Mouse (Mus musculus): ENCODE data around the gene Rab31. TPM values are rescaled to one million over a fixed set of nuclear protein-coding genes. Genes with fewer than 3 reads are reported as not detected.

The Rab31 gene
- total RNA-seq, 2 experiments from 2014 or later, result 13.6 to 15.6 TPM

- ATAC-seq (replicated peaks; ENCODE audit: low FRiP score, poor library complexity, severe bottlenecking), result no peak
These were observed 30.2 kb downstream of the Rab31 start for GRCm38 (mm10) chr17:65742245-65742905.

DNA sequence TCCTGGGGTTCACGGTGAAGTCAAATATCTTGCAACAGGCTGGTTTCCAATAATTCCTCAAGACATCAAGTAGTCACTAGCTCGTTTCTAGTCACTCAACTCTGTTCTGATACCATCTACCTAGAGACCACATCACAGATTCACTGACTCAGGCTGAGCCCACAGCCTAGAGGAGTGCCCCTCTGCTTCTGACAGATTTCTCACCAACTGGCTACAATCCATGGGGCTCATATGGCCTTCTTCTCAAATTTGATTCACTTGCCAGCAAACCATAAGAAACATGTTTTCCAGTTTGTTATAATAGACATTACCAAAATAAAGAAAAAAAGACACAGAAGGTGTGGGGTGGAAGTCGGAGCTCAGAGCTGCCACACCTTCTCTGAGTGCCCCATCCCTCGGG, 31.0 kb downstream of the Rab31 start:
- ATAC-seq (replicated peaks; ENCODE audit: low FRiP score, poor library complexity, severe bottlenecking), result no peak

- ATAC-seq (replicated peaks; ENCODE audit: low FRiP score, poor library complexity, severe bottlenecking), result no peak
These were observed 32.5 kb downstream of the Rab31 start for GRCm38 (mm10) chr17:65739874-65740725.

DNA sequence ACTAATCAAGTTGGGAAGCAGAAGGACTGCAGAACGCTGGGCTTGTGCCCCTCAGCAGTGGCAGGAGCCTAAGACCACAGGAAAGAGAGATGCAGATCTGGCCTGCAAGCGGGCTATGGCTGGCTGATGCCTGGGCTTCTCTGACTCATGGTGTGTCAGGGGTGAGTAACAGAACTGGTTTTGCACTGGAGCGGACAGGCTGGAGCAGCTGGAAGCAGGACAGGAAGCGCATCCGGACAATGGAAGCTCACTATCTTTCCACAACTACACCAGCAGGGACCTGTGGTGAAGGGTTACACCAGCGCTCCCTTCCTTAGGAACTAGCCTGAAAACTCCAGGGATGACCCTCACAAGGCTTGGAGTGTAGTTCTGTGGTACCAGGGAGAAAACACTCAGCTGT, 34.9 kb downstream of the Rab31 start:
- no peak for ATAC-seq (replicated peaks; ENCODE audit: low FRiP score, poor library complexity, severe bottlenecking)

- no peak for ATAC-seq (replicated peaks; ENCODE audit: low FRiP score, poor library complexity, severe bottlenecking)
These were observed 35.4 kb downstream of the Rab31 start for GRCm38 (mm10) chr17:65737175-65737574.

GRCm38 (mm10) chr17:65735088-65735487, 37.5 kb downstream of the Rab31 start:
- no peak for ATAC-seq (replicated peaks; ENCODE audit: low FRiP score, poor library complexity, severe bottlenecking)

- ATAC-seq (replicated peaks; ENCODE audit: low FRiP score, poor library complexity, severe bottlenecking), result no peak
These were observed 39.9 kb downstream of the Rab31 start for GRCm38 (mm10) chr17:65732666-65733065.

DNA sequence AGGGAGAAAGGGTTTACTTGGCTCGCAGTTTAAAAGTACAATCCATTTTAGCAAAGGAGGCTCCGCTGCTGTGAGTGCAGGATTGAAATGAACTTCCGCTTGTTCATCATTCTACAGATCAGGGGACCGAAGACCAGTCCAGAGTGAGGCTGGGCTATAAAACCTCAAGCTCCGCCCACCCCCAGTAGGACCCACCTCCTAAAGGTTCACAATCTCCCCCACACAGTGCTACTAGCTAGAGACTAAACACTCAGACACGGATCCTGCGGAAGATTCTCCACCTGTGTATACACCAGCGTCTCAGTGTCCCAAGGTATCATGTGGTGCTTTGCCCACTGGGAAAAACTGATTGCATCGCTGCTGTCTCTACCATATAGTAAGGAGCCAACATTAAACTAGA, 40.8 kb downstream of the Rab31 start:
- no peak for ATAC-seq (replicated peaks; ENCODE audit: low FRiP score, poor library complexity, severe bottlenecking)

GRCm38 (mm10) chr17:65729945-65730741, 42.4 kb downstream of the Rab31 start:
- no peak for ATAC-seq (replicated peaks; ENCODE audit: low FRiP score, poor library complexity, severe bottlenecking)

DNA sequence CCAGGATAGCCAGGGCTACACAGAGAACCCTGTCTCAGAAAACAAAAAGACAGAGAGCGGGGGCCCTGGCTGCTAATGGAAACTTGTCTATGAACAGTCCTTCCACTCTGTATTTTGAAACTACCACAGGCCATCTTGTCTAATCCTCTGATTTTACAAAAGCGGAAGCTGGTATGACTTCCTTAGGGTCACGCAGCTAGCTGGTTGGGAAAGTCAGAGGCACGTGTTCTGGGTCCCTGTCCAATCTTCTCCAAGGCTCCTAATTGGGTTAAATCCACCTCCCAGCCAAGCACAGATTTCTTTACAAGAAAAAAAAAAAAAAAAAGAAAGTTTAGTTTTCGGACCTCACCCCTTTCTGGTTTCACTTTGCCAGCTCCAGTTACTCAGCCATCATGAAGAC, 45.8 kb downstream of the Rab31 start:
- ATAC-seq (replicated peaks; ENCODE audit: low FRiP score, poor library complexity, severe bottlenecking), result no peak

DNA sequence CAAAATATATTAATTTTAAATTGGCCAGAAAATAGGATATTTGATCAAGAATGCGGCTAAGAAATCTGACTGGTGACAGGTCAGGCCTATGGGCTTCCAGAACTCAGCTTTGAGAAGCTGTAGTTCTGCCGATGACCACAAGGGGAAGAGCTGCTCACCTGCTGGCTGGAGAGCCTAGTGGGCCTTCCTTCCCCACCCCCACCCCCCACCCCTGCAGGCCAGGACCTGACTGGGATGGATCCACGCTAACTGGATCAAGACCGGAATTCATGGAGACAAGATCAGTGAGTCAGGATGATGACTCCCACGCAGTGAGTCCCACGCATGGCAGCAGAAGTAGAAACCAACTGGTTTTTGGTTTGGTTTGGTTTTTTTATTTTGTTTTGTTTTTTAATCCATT, 46.3 kb downstream of the Rab31 start:
- 0 out of 2 replicates have a peak, but pooled peaks have one; percentile 65 for ATAC-seq (replicated peaks; ENCODE audit: low FRiP score, poor library complexity, severe bottlenecking)

GRCm38 (mm10) chr17:65725814-65726213, 46.7 kb downstream of the Rab31 start:
- no peak for ATAC-seq (replicated peaks; ENCODE audit: low FRiP score, poor library complexity, severe bottlenecking)

- no peak for ATAC-seq (replicated peaks; ENCODE audit: low FRiP score, poor library complexity, severe bottlenecking)
These were observed 47.2 kb downstream of the Rab31 start for GRCm38 (mm10) chr17:65725381-65725780.

DNA sequence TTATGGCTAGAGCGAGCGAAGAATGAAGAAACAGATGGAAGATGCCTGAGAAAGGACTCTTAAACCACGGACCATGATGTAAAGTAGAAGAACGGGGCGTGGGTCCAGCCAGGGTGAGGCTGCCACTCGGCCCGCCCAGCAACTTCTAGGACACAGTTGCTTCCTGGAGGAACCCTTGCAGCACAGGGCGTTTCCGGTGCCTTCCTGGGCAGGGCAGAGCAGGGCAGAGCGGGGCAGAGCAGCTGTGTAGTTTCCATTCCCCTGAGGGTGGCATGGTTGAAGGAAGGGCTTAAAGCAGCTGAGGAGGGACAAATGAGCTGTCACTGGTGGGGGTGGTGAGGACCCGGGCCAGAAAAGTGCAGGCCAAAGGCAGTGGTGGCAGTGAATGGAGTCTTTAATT, 48.3 kb downstream of the Rab31 start:
- ATAC-seq (replicated peaks; ENCODE audit: low FRiP score, poor library complexity, severe bottlenecking), result peak; percentile 73

DNA sequence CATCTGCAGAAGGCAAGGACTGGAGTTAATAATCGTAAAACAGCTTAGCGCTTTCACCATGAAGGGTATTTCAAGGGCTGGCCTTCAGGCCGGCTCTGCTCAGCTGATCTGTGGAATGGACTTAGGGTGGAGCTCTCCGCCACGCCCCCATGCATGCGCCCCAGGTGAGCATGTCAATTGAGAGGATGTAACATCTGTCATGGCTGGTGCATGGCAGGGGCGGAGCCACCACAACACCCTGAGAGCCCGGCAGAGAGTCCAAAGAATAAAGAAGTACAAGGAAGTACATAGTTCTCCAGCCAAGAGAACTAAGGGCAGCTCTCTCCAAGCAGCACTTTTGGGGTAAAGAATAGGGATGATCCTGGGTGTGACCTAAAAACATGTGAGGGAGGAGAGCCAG, 48.9 kb downstream of the Rab31 start:
- 0 out of 2 replicates have a peak, but pooled peaks have one; percentile 38 for ATAC-seq (replicated peaks; ENCODE audit: low FRiP score, poor library complexity, severe bottlenecking)

- ATAC-seq (replicated peaks; ENCODE audit: low FRiP score, poor library complexity, severe bottlenecking), result no peak
These were observed 51.2 kb downstream of the Rab31 start for GRCm38 (mm10) chr17:65721330-65721729.

DNA sequence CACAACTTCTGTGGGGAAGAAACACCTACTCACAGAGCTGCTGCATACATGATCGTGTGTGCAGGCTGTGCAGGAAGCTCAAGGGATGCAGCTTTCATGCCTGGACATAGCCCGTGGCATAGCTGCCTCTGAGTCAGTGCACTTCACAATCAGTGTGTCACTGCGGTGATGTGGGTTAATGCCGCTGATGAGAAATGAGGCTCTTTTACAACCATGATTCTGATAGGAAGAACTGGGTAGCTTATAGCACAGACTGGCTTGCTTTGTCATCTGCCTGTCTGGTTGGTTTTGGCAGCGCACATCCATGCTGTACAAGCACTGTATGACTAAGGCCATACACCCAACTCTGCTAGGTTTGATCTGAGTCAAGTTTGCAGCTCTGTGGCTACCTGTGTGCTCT, 52.7 kb downstream of the Rab31 start:
- no peak for ATAC-seq (replicated peaks; ENCODE audit: low FRiP score, poor library complexity, severe bottlenecking)

- no peak for ATAC-seq (replicated peaks; ENCODE audit: low FRiP score, poor library complexity, severe bottlenecking)
These were observed 54.0 kb downstream of the Rab31 start for GRCm38 (mm10) chr17:65718578-65718977.

GRCm38 (mm10) chr17:65717658-65718199, 54.8 kb downstream of the Rab31 start:
- no peak for ATAC-seq (replicated peaks; ENCODE audit: low FRiP score, poor library complexity, severe bottlenecking)

GRCm38 (mm10) chr17:65714060-65714459, 58.5 kb downstream of the Rab31 start:
- no peak for ATAC-seq (replicated peaks; ENCODE audit: low FRiP score, poor library complexity, severe bottlenecking)

All from erythroblast, adult 5-6 weeks (primary cell).